Mouse (Mus musculus) embryonic facial prominence, embryonic 12.5 days (tissue): ENCODE measurements around the gene Ddx56. TPM values are rescaled to one million over a fixed set of nuclear protein-coding genes. Genes with fewer than 3 reads are reported as not detected.
A peak's percentile ranks its signal among the peaks of the same experiment; 100 is the strongest.

Experiments
- ATAC-seq: fragments of 200-750 bp; cut with Nextera tagmentation; 2 replicates; pipeline ENCODE4 v1.8.0; 2017; ENCODE audit not compliant: insufficient number of reproducible peaks, insufficient read depth, low FRiP score, low TSS enrichment
- H3K27ac ChIP-seq: fragments of 300-500 bp; sonication (generic); 2 replicates; pipeline ENCODE4 v1.5.1; 2016; ENCODE audit warnings: mild to moderate bottlenecking
- H3K27me3 ChIP-seq: fragments of 300-500 bp; sonication (generic); 2 replicates; pipeline ENCODE4 v1.6.1; 2016; ENCODE audit warnings: mild to moderate bottlenecking, moderate library complexity
- H3K36me3 ChIP-seq: fragments of 300-500 bp; sonication (generic); 2 replicates; pipeline ENCODE4 v1.6.1; 2016; ENCODE audit warnings: mild to moderate bottlenecking
- H3K4me1 ChIP-seq: fragments of 300-500 bp; sonication (generic); 2 replicates; pipeline ENCODE4 v1.6.1; 2016
- H3K4me2 ChIP-seq: fragments of 300-500 bp; sonication (generic); replicated peaks from 2 replicates; pipeline ENCODE4 v1.6.1; 2016; ENCODE audit warnings: mild to moderate bottlenecking, moderate library complexity
- H3K4me3 ChIP-seq: fragments of 300-500 bp; sonication (generic); 2 replicates; pipeline ENCODE4 v1.5.1; 2016; ENCODE audit warnings: mild to moderate bottlenecking
- H3K9ac ChIP-seq: fragments of 300-500 bp; sonication (generic); 2 replicates; pipeline ENCODE4 v1.6.1; 2016; ENCODE audit warnings: mild to moderate bottlenecking, moderate library complexity
- H3K9me3 ChIP-seq: fragments of 300-500 bp; sonication (generic); 2 replicates; pipeline ENCODE4 v1.6.1; 2016; ENCODE audit warnings: mild to moderate bottlenecking, moderate library complexity
- WGBS: fragments of 180-500 bp; shearing (Covaris S2); methylation state at CpG from one replicate; pipeline ENCODE4 v1.1.7; 2016; 5-methylcytosine and 5-hydroxymethylcytosine counted together
- polyA plus RNA-seq: library from polyadenylated mRNA; unstranded; fragments of >200 nt; fragmentation: Nextera tagmentation; extraction: Ambion mirVana; gene quantifications from 2 replicates; pipeline ENCODE4 v1.2.1, GENCODE M21; 2016

Gene Ddx56
- polyA plus RNA-seq, 1 experiment from 2014 or later, result 106 TPM

DNA sequence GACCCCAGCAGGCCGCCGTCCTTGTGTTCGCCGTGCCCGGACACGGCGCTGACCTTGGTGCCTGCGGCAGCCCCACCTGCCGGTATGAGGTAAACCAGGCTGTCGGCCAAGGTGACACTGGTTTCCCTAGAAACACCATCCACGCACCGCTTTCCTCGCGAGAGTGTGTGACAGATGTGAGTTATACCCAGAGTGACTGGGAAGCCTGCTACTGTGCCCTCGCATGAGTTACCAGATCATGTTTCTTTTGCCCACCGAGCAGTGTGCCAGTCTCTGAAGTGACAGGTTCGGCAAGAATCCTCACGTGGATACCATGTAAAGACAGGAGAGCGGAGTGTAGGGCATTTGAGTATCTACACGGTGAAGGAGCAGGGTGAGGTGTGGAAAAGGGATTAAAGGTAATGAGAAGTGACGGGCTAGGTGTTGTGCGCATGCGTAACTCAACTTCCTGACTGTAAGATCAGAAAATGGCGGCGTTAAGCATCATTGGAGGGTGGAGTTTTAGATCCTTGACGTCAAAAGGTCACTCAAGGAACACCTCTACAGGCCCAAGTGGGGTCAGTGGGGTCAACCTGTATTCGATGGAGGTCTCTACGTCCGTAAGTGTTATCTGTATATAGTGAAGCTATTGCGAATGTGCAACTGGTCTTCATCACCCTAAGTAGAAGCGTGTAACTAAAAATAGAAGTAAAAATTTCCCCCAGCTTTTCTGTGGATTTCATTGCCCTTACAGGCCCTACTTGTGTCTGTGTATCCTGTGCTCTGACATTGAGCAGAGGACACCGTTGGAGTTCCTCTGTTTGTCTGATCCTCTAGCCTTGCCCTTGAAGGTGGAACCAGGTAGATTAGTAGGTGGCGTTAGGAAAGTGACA, 24.8 kb upstream of the Ddx56 start:
- peaks cover 8% of the 10 kb centered on the region for H3K4me1 ChIP-seq
- WGBS, result 17% methylated on average over 33 of the region's 33 CpGs
- no peaks in the 10 kb centered on the region for H3K9me3 ChIP-seq
- H3K36me3 ChIP-seq, result peaks cover 6% of the 10 kb centered on the region
- no peaks in the 10 kb centered on the region for H3K27me3 ChIP-seq
- peak; percentile 58 for ATAC-seq
- peak overlapping the region; percentile 83 for H3K27ac ChIP-seq
- peak overlapping the region; percentile 78 for H3K4me2 ChIP-seq
- peak overlapping the region; percentile 64 for H3K9ac ChIP-seq
- peak overlapping the region; percentile 63 for H3K4me3 ChIP-seq

DNA sequence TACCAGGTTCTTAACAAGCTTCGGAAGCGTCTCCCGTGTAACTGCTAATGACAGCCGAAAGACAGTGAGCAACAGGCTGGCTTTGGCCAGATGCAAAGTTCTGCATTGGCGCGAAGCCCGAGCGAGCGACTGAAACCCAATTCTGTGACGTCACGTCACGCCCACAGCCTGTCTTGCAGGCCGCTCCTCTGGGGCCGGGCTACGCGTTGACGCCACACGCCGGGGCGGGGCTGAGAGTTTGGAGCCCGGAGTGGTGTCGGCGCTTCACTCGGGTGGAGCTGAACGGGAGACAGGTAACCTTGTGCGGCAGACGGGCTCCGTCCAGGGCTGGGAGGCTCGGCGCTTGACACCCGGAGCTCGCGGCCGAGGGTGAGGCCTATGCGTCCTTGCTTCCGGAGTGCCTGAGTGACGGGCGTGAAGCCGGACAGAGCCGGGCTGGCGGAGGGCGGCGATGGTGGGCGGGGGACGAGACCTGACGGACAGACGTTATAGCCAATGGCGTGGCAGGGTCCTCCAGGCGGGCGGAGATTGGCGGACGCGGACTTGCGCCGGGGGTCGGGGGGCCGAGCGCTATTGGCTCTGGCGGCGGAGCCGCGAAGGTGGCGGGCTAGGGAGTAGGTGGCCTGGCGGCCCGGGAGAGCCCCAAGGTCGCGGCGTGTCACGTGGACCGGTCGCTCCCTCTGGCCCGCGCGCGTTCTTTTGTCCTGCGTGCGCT, 24.0 kb upstream of the Ddx56 start, which contains the start of gene Ogdh:
Ogdh (plus strand) TSS at position 233 of the 715 bp plus-strand sequence.
- peak; percentile 98 for ATAC-seq
- WGBS, result 1% methylated on average over 62 of the region's 77 CpGs

DNA sequence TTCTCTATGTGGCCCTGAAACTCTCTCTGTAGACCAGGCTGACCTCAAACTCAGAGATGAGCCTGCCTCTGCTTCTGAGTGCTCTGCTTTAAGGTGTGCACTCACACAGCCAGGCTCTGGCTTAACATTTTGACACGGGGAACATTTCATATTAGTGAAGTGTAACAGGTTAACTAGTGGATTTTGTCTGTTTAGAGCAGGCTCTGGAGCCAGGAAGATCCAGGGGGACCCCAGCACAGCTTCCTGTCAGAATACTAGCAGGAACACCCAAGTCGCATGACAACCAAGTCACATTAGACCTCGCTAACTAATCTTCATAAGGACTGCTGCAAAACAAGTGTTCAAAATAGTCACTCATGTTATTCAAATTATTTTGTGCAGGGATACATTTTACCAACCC, 23.3 kb upstream of the Ddx56 start:
- peak overlapping the region; percentile 78 for H3K4me2 ChIP-seq
- no peaks in the 10 kb centered on the region for H3K9me3 ChIP-seq
- H3K27me3 ChIP-seq, result no peaks in the 10 kb centered on the region
- no peak for ATAC-seq
- H3K4me1 ChIP-seq, result peaks cover 8% of the 10 kb centered on the region
- no peaks in the 10 kb centered on the region for H3K36me3 ChIP-seq
- H3K27ac ChIP-seq, result peak overlapping the region; percentile 83; the same call in 1 of the 2 replicates
- H3K9ac ChIP-seq, result peak overlapping the region; percentile 64
- 35% methylated on average over 3 of the region's 3 CpGs for WGBS
- peak overlapping the region; percentile 63 for H3K4me3 ChIP-seq

More for the DNA sequence above, 24.0 kb upstream of the Ddx56 start, which contains the start of gene Ogdh:
- H3K27me3 ChIP-seq, result no peaks in the 10 kb centered on the region
- H3K9me3 ChIP-seq, result no peaks in the 10 kb centered on the region
- no peaks in the 10 kb centered on the region for H3K36me3 ChIP-seq
- peak within 1 kb of the TSS; percentile 64 for H3K9ac ChIP-seq
- H3K4me1 ChIP-seq, result peaks cover 8% of the 10 kb centered on the region
- H3K4me3 ChIP-seq, result peak within 1 kb of the TSS; percentile 63
- H3K4me2 ChIP-seq, result peak within 1 kb of the TSS; percentile 78
- peak within 1 kb of the TSS; percentile 83 for H3K27ac ChIP-seq

DNA sequence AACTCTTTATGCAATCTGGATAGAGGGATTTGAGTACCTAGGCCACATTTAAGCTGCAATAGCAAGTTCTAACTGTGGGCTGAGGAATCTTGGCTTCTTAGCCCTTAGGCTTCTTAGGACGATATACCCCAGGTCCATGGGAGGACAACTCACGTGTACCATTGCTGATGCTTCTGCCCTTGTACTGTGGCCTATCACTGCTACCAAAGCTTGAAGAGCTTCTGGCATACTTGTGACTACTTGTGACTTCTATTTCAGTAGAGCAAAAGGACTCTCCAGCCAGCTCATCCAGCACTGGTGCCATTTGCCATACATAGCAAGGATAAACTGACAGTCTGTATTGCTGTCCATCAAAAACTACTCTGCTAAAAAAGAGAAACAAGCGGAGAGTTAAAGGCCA, 22.6 kb upstream of the Ddx56 start:
- H3K4me3 ChIP-seq, result no peak overlapping the region
- H3K4me2 ChIP-seq, result no peak overlapping the region
- peaks cover 8% of the 10 kb centered on the region for H3K4me1 ChIP-seq
- WGBS, result 88% methylated on average over 3 of the region's 3 CpGs
- ATAC-seq, result no peak
- H3K9me3 ChIP-seq, result no peaks in the 10 kb centered on the region
- H3K9ac ChIP-seq, result no peak overlapping the region
- H3K36me3 ChIP-seq, result no peaks in the 10 kb centered on the region
- H3K27ac ChIP-seq, result no peak overlapping the region
- no peaks in the 10 kb centered on the region for H3K27me3 ChIP-seq

DNA sequence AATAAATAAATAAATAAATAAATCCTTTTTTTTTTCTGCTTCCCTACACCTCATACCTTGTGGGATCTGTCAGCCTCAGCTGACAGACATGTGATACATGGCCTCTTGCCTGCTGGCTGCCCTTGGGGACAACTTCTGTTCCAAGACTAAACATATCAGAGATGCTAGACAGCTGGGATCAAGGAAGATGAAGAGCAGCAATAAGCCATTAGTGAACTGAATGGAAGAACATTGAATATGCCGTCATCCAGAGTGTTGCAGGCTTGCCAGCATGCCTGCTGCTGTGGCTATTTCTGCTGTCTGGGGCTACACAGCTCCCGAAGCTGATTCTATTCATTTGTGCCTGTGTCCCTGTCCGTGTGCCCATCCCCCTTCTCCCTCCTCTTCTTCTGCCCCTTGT, 15.4 kb upstream of the Ddx56 start:
- H3K4me2 ChIP-seq, result no peak overlapping the region
- 75% methylated on average over 3 of the region's 3 CpGs for WGBS
- H3K27ac ChIP-seq, result no peak overlapping the region
- no peak for ATAC-seq
- H3K4me3 ChIP-seq, result no peak overlapping the region
- H3K9ac ChIP-seq, result no peak overlapping the region
- H3K4me1 ChIP-seq, result no peaks in the 10 kb centered on the region
- no peaks in the 10 kb centered on the region for H3K36me3 ChIP-seq
- no peaks in the 10 kb centered on the region for H3K27me3 ChIP-seq
- H3K9me3 ChIP-seq, result no peaks in the 10 kb centered on the region

DNA sequence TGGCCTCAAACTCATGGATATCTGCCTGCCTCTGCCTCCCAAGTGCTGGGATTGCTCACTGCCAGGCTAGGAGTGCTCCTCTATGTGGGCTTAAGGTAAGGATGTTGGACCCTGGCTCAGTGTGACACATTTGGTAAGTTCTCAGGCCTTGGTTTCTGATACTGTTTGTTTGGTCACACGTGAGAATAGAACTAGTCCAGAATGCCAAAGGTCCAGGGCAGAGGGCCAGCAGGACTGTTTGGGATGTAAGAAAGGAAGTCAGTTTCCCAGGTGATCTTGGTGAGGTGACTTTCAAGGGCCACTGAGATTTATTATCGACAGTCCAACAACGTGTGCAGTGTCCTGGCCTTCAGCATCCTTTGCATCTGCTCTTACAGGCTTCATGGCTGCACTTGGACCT, 8.9 kb upstream of the Ddx56 start:
- 82% methylated on average over 3 of the region's 3 CpGs for WGBS
- no peaks in the 10 kb centered on the region for H3K9me3 ChIP-seq
- no peak overlapping the region for H3K4me3 ChIP-seq
- no peak overlapping the region for H3K4me2 ChIP-seq
- ATAC-seq, result no peak
- no peaks in the 10 kb centered on the region for H3K27me3 ChIP-seq
- H3K36me3 ChIP-seq, result peaks cover 10% of the 10 kb centered on the region
- H3K27ac ChIP-seq, result no peak overlapping the region
- H3K9ac ChIP-seq, result no peak overlapping the region
- H3K4me1 ChIP-seq, result peaks cover 13% of the 10 kb centered on the region

DNA sequence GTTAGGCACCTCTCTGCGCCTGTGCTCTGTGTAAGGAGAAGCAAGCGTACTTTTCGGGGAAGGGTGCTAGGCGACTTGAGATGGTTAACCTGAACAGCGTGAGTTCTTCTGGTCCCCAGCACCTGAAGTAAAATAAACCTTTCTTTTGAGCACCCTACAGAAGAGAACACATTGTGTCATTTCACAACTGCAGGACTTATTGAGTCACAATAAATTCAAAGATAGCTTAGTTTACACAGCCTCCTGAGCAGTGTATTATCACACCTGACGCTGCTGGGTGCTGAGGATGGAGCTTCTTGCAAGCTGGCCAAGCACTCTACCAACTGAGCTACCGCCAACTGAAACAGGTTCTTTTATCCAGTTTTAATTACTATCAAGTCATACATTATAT, 7.5 kb upstream of the Ddx56 start:
- peak; percentile 22; the same call in 1 of the 2 replicates for ATAC-seq
- peak overlapping the region; percentile 79; the same call in 1 of the 2 replicates for H3K9ac ChIP-seq
- 26% methylated on average over 7 of the region's 7 CpGs for WGBS

DNA sequence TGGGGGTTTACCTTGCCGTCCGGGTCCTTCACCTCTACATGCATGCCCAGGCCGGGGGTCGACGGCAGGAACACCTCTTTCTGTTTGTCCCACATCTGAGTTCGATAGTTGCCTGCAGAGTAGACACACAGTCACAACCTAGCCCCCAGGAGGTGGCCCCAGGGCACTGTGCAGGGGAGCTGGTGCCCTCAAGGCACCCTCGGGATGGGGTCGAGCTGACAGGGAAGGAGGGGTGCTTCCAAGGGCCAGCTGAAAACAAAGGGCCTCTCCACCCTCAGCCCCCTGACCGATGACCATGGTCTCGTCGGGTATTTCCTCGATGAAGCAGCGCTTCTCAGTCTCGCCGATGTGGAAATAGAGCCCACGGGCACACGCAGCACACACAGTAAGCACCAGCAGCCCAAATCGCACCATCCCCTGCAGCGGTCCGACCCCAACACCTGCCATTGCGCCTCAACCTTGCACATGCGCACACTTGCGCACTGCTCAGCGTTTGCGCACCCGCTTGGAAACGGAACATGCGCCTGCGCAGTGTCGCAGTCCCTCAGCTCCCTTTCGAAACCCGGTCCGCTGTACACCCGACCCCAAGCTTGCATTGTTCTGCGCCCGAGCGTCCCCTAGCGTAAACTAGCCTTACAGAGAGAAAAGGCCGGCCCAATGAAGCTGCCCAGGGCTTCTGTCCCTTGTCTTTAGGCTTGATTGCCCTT, 7.0 kb upstream of the Ddx56 start, which contains the start of gene Tmed4:
Tmed4 (minus strand) TSS at position 484 of the 707 bp plus-strand sequence.
- Histone ChIP-seq H3K9me3 (no peaks in the 10 kb centered on the region), H3K4me3 (peak within 1 kb of the TSS; percentile 89), H3K4me1 (peaks cover 13% of the 10 kb centered on the region), H3K36me3 (peaks cover 18% of the 10 kb centered on the region), H3K27me3 (no peaks in the 10 kb centered on the region), H3K9ac (peak within 1 kb of the TSS; percentile 79), H3K27ac (peak within 1 kb of the TSS; percentile 47), H3K4me2 (peak within 1 kb of the TSS; percentile 72)
- under 1% methylated on average over 39 of the region's 39 CpGs for WGBS
- ATAC-seq, result peak; percentile 97

More for the DNA sequence above, 7.5 kb upstream of the Ddx56 start:
- peaks cover 18% of the 10 kb centered on the region for H3K36me3 ChIP-seq
- H3K9me3 ChIP-seq, result no peaks in the 10 kb centered on the region
- H3K27ac ChIP-seq, result peak overlapping the region; percentile 47
- H3K4me2 ChIP-seq, result peak overlapping the region; percentile 72
- H3K4me1 ChIP-seq, result peaks cover 13% of the 10 kb centered on the region
- H3K4me3 ChIP-seq, result peak overlapping the region; percentile 89
- no peaks in the 10 kb centered on the region for H3K27me3 ChIP-seq

DNA sequence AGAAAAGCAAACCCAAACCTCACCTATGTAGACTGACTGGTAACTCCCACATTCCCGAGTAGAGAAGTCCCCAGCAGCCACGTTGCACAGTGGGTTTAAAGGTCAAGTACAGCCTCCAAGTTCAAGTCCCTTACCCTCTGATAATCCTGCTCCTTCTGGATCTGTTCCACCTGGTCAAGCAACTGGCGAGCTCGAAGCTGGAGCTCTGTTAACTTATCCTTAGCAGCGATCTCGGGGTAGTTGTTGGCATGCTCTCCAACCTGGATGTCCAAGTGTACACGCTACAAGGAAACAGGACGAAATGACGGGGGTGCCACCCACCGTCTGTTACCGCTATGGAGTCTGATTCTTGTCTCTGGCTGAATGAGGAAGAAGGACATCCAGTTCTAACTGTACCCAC, 6.0 kb upstream of the Ddx56 start:
- WGBS, result 65% methylated on average over 11 of the region's 11 CpGs
- peak overlapping the region; percentile 79 for H3K9ac ChIP-seq
- H3K9me3 ChIP-seq, result no peaks in the 10 kb centered on the region
- no peak overlapping the region for H3K27ac ChIP-seq
- peak overlapping the region; percentile 89 for H3K4me3 ChIP-seq
- H3K27me3 ChIP-seq, result no peaks in the 10 kb centered on the region
- H3K4me1 ChIP-seq, result peaks cover 13% of the 10 kb centered on the region
- peak overlapping the region; percentile 72 for H3K4me2 ChIP-seq
- peaks cover 18% of the 10 kb centered on the region for H3K36me3 ChIP-seq
- ATAC-seq, result no peak

DNA sequence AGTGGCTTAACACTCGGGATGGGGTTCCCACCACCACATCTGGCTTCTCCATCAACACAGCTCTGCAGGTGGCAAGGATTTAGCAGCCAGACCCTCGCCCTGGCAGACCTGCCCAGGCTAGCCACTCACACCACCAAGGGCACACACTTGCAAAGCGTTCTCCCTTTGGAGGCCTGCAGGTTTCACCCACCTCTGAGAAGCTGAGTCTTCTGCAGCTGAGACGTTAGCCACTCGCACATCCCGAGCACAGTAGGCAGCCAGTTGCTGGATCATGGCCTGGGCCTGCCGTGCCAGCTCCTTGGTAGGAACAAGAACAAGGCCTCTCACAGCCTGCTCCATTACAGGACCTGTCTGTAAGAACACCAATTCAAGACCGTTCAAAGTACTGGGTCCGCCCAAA, 951 bp downstream of the Ddx56 start:
- Histone ChIP-seq H3K36me3 (peaks cover 59% of the 10 kb centered on the region), H3K27ac (no peak overlapping the region)

DNA sequence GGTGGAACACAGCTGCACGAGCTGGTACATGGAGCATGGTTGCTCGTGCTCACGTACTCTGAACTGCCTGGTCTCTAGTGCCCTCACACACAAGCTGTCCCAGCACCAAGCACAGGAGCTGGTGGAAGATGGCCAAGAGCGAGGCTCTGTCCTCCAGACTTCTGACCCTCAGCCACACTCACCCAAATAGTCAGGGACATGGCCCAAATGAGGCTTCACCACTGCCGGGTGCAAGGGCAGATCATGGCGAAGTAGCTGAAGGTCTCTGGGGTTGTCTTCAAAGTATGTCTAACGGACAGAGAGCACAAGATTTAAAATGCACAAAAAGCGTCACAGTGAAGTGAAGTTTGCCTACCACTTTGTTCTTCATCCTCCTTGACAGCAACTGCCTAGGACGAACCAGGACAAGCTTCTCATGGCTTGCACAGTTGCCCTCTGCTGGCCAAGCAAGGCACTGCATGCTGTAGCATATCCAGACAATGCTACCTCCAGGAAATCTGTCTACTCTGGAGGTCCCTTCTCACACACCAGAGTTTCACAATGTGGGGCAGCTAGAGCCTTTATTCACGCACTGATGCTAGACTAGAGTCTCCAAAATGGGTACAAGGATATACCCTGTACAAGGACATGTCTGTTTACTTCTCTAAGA, 6.0 kb downstream of the Ddx56 start:
- ATAC-seq, result no peak
- 77% methylated on average over 10 of the region's 10 CpGs for WGBS
- H3K27ac ChIP-seq, result no peak overlapping the region
- H3K36me3 ChIP-seq, result peaks cover 93% of the 10 kb centered on the region
- H3K9ac ChIP-seq, result no peak overlapping the region
- H3K4me3 ChIP-seq, result no peak overlapping the region
- H3K4me2 ChIP-seq, result no peak overlapping the region
- peaks cover 4% of the 10 kb centered on the region for H3K4me1 ChIP-seq
- no peaks in the 10 kb centered on the region for H3K9me3 ChIP-seq
- H3K27me3 ChIP-seq, result no peaks in the 10 kb centered on the region

More for the DNA sequence above, 951 bp downstream of the Ddx56 start:
- H3K9me3 ChIP-seq, result no peaks in the 10 kb centered on the region
- peak overlapping the region; percentile 64 for H3K4me2 ChIP-seq
- WGBS, result 64% methylated on average over 9 of the region's 9 CpGs
- no peaks in the 10 kb centered on the region for H3K27me3 ChIP-seq
- peak overlapping the region; percentile 85 for H3K9ac ChIP-seq
- peaks cover 9% of the 10 kb centered on the region for H3K4me1 ChIP-seq
- no peak for ATAC-seq
- H3K4me3 ChIP-seq, result peak overlapping the region; percentile 97
